Mouse (Mus musculus): ENCODE results near the gene Sfpq.
"Not testable (repeated sequence)": the region's sequence is repeated elsewhere in the genome, so short reads cannot be mapped to it uniquely, and the experiment has no call there.

DNA sequence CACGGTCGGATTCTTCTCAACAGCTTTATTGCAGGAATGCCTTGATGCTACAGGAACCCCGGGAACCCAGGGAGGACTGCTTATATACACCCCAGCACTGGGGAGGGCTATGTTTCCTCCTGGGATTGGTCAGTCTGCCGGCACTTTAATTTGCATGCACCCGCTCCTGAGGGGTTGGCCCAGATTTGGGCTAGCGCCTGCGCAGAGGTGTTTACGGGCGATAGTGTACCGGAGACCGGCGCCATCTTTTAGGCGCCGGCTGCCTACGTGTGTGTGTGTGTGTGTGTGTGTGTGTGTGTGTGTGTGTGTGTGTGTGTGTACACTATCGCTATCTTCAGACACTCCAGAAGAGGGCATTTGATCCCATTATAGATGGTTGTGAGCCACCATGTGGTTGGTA lies 21.8 kb upstream of the Sfpq start:
- TF ChIP-seq CTCF, EP300 (IDR thresholded peaks at IDR 0.05; ENCODE audit: low read depth): not testable (repeated sequence)

All from heart, postnatal 0 days (tissue).